Mouse (Mus musculus) thymus, adult 2 months (tissue): ENCODE measurements around the gene Nlgn1. TPM values are rescaled to one million over a fixed set of nuclear protein-coding genes. Genes with fewer than 3 reads are reported as not detected.

ENCODE experiments used
- DNase-seq: peaks from one replicate; pipeline ENCODE4 v3.0.0; 2021
- H3K27ac ChIP-seq: fragments of 200-500 bp; 2 replicates; pipeline ENCODE4 v1.5.1; 2012; ENCODE audit warnings: low read length, control low read depth; ENCODE audit not compliant: control insufficient read depth, insufficient read depth
- H3K27me3 ChIP-seq: fragments of 200-500 bp; 2 replicates; pipeline ENCODE4 v1.6.1; 2012; ENCODE audit warnings: mild to moderate bottlenecking, low read length, moderate library complexity, mixed read lengths; ENCODE audit not compliant: control insufficient read depth, insufficient read depth
- H3K36me3 ChIP-seq: fragments of 200-500 bp; 2 replicates; pipeline ENCODE4 v1.6.1; 2012; ENCODE audit warnings: mild to moderate bottlenecking, low read length, moderate library complexity; ENCODE audit not compliant: control insufficient read depth, insufficient read depth
- H3K4me1 ChIP-seq: fragments of 200-500 bp; replicated peaks from 2 replicates; pipeline ENCODE4 v1.6.1; 2012; ENCODE audit warnings: low read length; ENCODE audit not compliant: control insufficient read depth, insufficient read depth
- H3K4me3 ChIP-seq: fragments of 200-500 bp; 2 replicates; pipeline ENCODE4 v1.5.1; 2012; ENCODE audit warnings: mild to moderate bottlenecking, low read length, control low read depth, moderate library complexity; ENCODE audit not compliant: control insufficient read depth, insufficient read depth
- CTCF ChIP-seq: fragments of 200-500 bp; IDR thresholded peaks from 2 replicates; pipeline ENCODE4 v1.5.1; 2012; ENCODE audit warnings: mild to moderate bottlenecking, control low read depth, low read length, moderate library complexity, borderline replicate concordance; ENCODE audit not compliant: control insufficient read depth, poor library complexity, insufficient read depth; ENCODE audit errors: extremely low read depth
- POLR2A ChIP-seq: fragments of 200-500 bp; IDR thresholded peaks from 2 replicates; pipeline ENCODE4 v1.6.1; 2012; ENCODE audit warnings: mild to moderate bottlenecking, low read length, control low read depth, moderate library complexity; ENCODE audit not compliant: control insufficient read depth, poor library complexity, insufficient read depth; ENCODE audit errors: extremely low read depth
- WGBS: fragments of 180-500 bp; shearing (Covaris S2); methylation state at CpG from one replicate; pipeline ENCODE4 v1.1.7; 2018; 5-methylcytosine and 5-hydroxymethylcytosine counted together
- polyA plus RNA-seq: library from polyadenylated mRNA; depleted of rRNA; stranded (reverse); fragments of >200 nt; gene quantifications from 2 replicates; pipeline ENCODE4 v1.2.3, GENCODE M21; 2012

The Nlgn1 gene
- polyA plus RNA-seq, 1 experiment: 0.96 TPM

- Histone ChIP-seq H3K27me3 (no peaks in the 10 kb centered on the region), H3K36me3 (no peaks in the 10 kb centered on the region), H3K4me1 (no peaks in the 10 kb centered on the region), H3K4me3 (no peak overlapping the region), H3K27ac (no peak overlapping the region)
- no peak for DNase-seq
- 81% methylated on average over 4 of the region's 4 CpGs for WGBS
- TF ChIP-seq POLR2A (no peak), CTCF (no peak)
These were observed 61.1 kb downstream of the Nlgn1 start for GRCm38 (mm10) chr3:26270894-26271795.

GRCm38 (mm10) chr3:26246564-26246963, 85.7 kb downstream of the Nlgn1 start:
- 91% methylated on average over 7 of the region's 7 CpGs for WGBS
- Histone ChIP-seq H3K27me3 (no peaks in the 10 kb centered on the region), H3K27ac (no peak overlapping the region), H3K4me3 (no peak overlapping the region), H3K36me3 (no peaks in the 10 kb centered on the region), H3K4me1 (no peaks in the 10 kb centered on the region)
- TF ChIP-seq CTCF: no peak
- no peak for DNase-seq

GRCm38 (mm10) chr3:26243274-26243673, 89.0 kb downstream of the Nlgn1 start:
- 65% methylated on average over 2 of the region's 2 CpGs for WGBS
- TF ChIP-seq CTCF (no peak), POLR2A (no peak)
- no peaks in the 10 kb centered on the region for H3K27me3 ChIP-seq
- no peaks in the 10 kb centered on the region for H3K4me1 ChIP-seq
- no peak overlapping the region for H3K27ac ChIP-seq
- H3K36me3 ChIP-seq: no peaks in the 10 kb centered on the region
- no peak overlapping the region for H3K4me3 ChIP-seq
- no peak for DNase-seq

- TF ChIP-seq POLR2A (no peak), CTCF (no peak)
- DNase-seq: no peak
- Histone ChIP-seq H3K4me1 (no peaks in the 10 kb centered on the region), H3K27me3 (no peaks in the 10 kb centered on the region), H3K4me3 (no peak overlapping the region), H3K36me3 (no peaks in the 10 kb centered on the region), H3K27ac (no peak overlapping the region)
- 85% methylated on average over 2 of the region's 2 CpGs for WGBS
These were observed 102.3 kb downstream of the Nlgn1 start for GRCm38 (mm10) chr3:26230006-26230405.

GRCm38 (mm10) chr3:26228827-26229226, 103.4 kb downstream of the Nlgn1 start:
- 72% methylated on average over 6 of the region's 6 CpGs for WGBS
- Histone ChIP-seq H3K4me1 (no peaks in the 10 kb centered on the region), H3K36me3 (no peaks in the 10 kb centered on the region), H3K27ac (no peak overlapping the region), H3K4me3 (no peak overlapping the region), H3K27me3 (no peaks in the 10 kb centered on the region)
- DNase-seq: no peak
- TF ChIP-seq CTCF (no peak), POLR2A (no peak)

GRCm38 (mm10) chr3:26228172-26228781, 104.0 kb downstream of the Nlgn1 start:
- no peaks in the 10 kb centered on the region for H3K36me3 ChIP-seq
- 44% methylated on average over 4 of the region's 4 CpGs for WGBS
- no peak overlapping the region for H3K4me3 ChIP-seq
- H3K4me1 ChIP-seq: no peaks in the 10 kb centered on the region
- no peak overlapping the region for H3K27ac ChIP-seq
- DNase-seq: no peak
- TF ChIP-seq POLR2A (no peak), CTCF (no peak)
- no peaks in the 10 kb centered on the region for H3K27me3 ChIP-seq
